Mouse (Mus musculus) neural tube, embryonic 12.5 days (tissue): ENCODE measurements around the gene Olfr117. TPM values are rescaled to one million over a fixed set of nuclear protein-coding genes. Genes with fewer than 3 reads are reported as not detected.
"Not testable (repeated sequence)": the region's sequence is repeated elsewhere in the genome, so short reads cannot be mapped to it uniquely, and the experiment has no call there.

ENCODE experiments used
- ATAC-seq: fragments of 200-750 bp; cut with Nextera tagmentation; 2 replicates; pipeline ENCODE4 v1.8.0; 2017; ENCODE audit warnings: low read depth, mild to moderate bottlenecking, moderate TSS enrichment, moderate library complexity; ENCODE audit not compliant: low FRiP score
- H3K27ac ChIP-seq: fragments of 300-500 bp; sonication (generic); 2 replicates; pipeline ENCODE4 v1.5.1; 2016
- H3K27me3 ChIP-seq: fragments of 300-500 bp; sonication (generic); replicated peaks from 2 replicates; pipeline ENCODE4 v1.6.1; 2016; ENCODE audit warnings: mild to moderate bottlenecking
- H3K36me3 ChIP-seq: fragments of 300-500 bp; sonication (generic); 2 replicates; pipeline ENCODE4 v1.6.1; 2016; ENCODE audit warnings: mild to moderate bottlenecking
- H3K4me1 ChIP-seq: fragments of 300-500 bp; sonication (generic); 2 replicates; pipeline ENCODE4 v1.6.1; 2016
- H3K4me2 ChIP-seq: fragments of 300-500 bp; sonication (generic); replicated peaks from 2 replicates; pipeline ENCODE4 v1.6.1; 2016; ENCODE audit warnings: mild to moderate bottlenecking
- H3K4me3 ChIP-seq: fragments of 300-500 bp; sonication (generic); 2 replicates; pipeline ENCODE4 v1.5.1; 2016
- H3K9ac ChIP-seq: fragments of 300-500 bp; sonication (generic); 2 replicates; pipeline ENCODE4 v1.6.1; 2016; ENCODE audit warnings: mild to moderate bottlenecking
- H3K9me3 ChIP-seq: fragments of 300-500 bp; sonication (generic); 2 replicates; pipeline ENCODE4 v1.6.1; 2016; ENCODE audit warnings: mild to moderate bottlenecking
- WGBS: fragments of 180-500 bp; shearing (Covaris S2); methylation state at CpG from one replicate; pipeline ENCODE4 v1.1.7; 2016; 5-methylcytosine and 5-hydroxymethylcytosine counted together
- polyA plus RNA-seq: library from polyadenylated mRNA; unstranded; fragments of >200 nt; fragmentation: Nextera tagmentation; extraction: Ambion mirVana; gene quantifications from 2 replicates; pipeline ENCODE4 v1.2.1, GENCODE M21; 2016

Olfr117 gene
- not detected in 2 replicates for polyA plus RNA-seq

DNA sequence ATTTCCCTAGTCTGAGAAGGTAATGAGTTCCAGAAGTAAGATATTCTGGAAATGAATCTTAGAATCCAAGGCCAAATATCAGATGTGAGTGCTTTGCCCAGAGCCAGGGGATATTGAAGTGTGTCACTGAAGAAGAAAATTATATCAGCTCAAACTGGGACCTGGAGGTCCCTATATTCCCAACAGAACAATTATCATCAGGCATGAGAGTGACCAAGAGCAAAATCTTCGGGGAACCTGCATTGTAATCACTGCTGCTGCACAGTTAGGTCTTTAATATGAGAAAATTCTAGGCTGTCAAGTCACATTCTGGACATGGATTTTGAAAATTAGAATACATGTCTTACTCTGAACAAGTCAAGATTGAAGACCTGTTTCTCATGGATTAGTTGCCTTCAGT lies at the start of gene Olfr117:
Gene Olfr117, minus strand, starts transcription at position 101 of the 400 bp plus-strand sequence.
- no peak within 1 kb of the TSS for H3K4me2 ChIP-seq
- no peaks in the 10 kb centered on the region for H3K36me3 ChIP-seq
- no peak for ATAC-seq
- H3K4me3 ChIP-seq, result no peak within 1 kb of the TSS
- no peaks in the 10 kb centered on the region for H3K4me1 ChIP-seq
- H3K9ac ChIP-seq, result no peak within 1 kb of the TSS
- no peak within 1 kb of the TSS for H3K27ac ChIP-seq
- no peaks in the 10 kb centered on the region for H3K27me3 ChIP-seq
- no peaks in the 10 kb centered on the region for H3K9me3 ChIP-seq
- 71% methylated on average over 1 of the region's 1 CpGs for WGBS

DNA sequence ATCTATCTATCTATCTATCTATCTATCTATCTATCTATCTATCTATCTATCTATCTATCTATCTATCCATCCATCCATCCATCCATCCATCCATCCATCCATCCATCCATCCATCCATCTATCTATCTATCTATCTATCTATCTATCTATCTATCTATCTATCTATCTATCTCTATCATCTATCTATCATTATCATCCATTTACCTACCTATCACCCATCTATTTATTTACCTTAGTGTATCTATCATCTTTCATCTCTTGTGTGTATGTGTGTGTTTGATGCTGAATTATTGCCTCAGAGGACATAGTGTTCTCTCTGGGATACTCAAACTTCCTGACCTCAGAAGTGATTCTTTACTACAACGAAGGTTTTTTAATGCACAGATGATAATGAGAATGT lies 32.7 kb upstream of the Olfr117 start, which contains the start of gene Olfr119:
Gene Olfr119, plus strand, starts transcription at position 301 of the 400 bp plus-strand sequence.
- H3K27ac ChIP-seq, ATAC-seq, H3K4me1 ChIP-seq, H3K4me2 ChIP-seq, H3K9me3 ChIP-seq, H3K4me3 ChIP-seq, H3K9ac ChIP-seq, H3K27me3 ChIP-seq, H3K36me3 ChIP-seq: not testable (repeated sequence)
- WGBS, result 59% methylated on average over 1 of the region's 1 CpGs

- Histone ChIP-seq H3K27ac (no peak within 1 kb of the TSS), H3K4me2 (no peak within 1 kb of the TSS), H3K9ac (no peak within 1 kb of the TSS), H3K36me3 (no peaks in the 10 kb centered on the region), H3K4me3 (no peak within 1 kb of the TSS), H3K4me1 (no peaks in the 10 kb centered on the region), H3K9me3 (no peaks in the 10 kb centered on the region), H3K27me3 (no peaks in the 10 kb centered on the region)
- ATAC-seq, result no peak
- 70% methylated on average over 2 of the region's 2 CpGs for WGBS
These were observed 3.1 kb upstream of the Olfr117 start, which contains the start of gene Olfr118 for GRCm38 (mm10) chr17:37666688-37667087. TSS of gene Olfr118 (plus strand) at chr17:37666988.

DNA sequence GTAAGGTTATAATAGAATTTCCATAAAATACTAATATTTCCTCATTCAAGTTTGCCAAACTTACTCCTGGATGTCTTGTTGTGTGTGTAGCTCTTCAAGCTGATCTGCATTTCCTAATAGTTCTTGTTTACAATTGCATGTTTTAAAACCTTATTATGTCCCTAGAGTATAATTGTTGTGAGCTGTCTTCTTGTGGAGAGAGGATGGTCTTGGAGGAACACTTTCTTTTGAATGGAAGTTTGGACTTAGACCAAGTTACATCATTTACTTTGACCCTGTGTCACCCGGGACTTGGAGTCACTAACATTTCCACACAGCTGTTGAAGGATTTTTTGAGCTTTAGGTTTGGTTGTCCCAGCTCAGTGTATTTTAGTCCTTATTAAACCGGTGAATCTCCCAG lies 36.6 kb downstream of the Olfr117 start, which contains the start of the genes Olfr115 and Olfr116:
Gene Olfr115, minus strand, starts transcription at position 101 of the 400 bp plus-strand sequence.
Gene Olfr116, minus strand, starts transcription at position 191 of the 400 bp plus-strand sequence.
- H3K9me3 ChIP-seq, result no peaks in the 10 kb centered on the region
- no peak within 1 kb of the TSS for H3K9ac ChIP-seq
- no peak for ATAC-seq
- no peaks in the 10 kb centered on the region for H3K27me3 ChIP-seq
- H3K4me1 ChIP-seq, result no peaks in the 10 kb centered on the region
- no peaks in the 10 kb centered on the region for H3K36me3 ChIP-seq
- no peak within 1 kb of the TSS for H3K27ac ChIP-seq
- H3K4me3 ChIP-seq, result no peak within 1 kb of the TSS
- WGBS, result 89% methylated on average over 2 of the region's 2 CpGs
- no peak within 1 kb of the TSS for H3K4me2 ChIP-seq

Other genes with a start within 250 kb of the Olfr117 start
- gene Olfr108, start 218.3 kb downstream of the Olfr117 start, polyA plus RNA-seq, result not detected in 2 replicates
- gene Olfr109, start 204.9 kb downstream of the Olfr117 start, polyA plus RNA-seq, result not detected in 2 replicates
- not detected in 2 replicates for gene H2-M2, start 180.2 kb downstream of the Olfr117 start, polyA plus RNA-seq
- gene Olfr110, start 171.3 kb downstream of the Olfr117 start, polyA plus RNA-seq, result not detected in 2 replicates
- not detected in 2 replicates for gene Olfr111, start 155.8 kb downstream of the Olfr117 start, polyA plus RNA-seq
- gene Olfr112, start 94.3 kb downstream of the Olfr117 start, polyA plus RNA-seq, result not detected in 2 replicates
- gene Olfr113, start 86.1 kb downstream of the Olfr117 start, polyA plus RNA-seq, result not detected in 2 replicates
- gene Olfr114, start 71.0 kb downstream of the Olfr117 start, polyA plus RNA-seq, result not detected in 2 replicates
- gene Olfr115, start 36.7 kb downstream of the Olfr117 start, polyA plus RNA-seq, result not detected in 2 replicates
- gene Olfr116, start 36.6 kb downstream of the Olfr117 start, polyA plus RNA-seq, result not detected in 2 replicates
- not detected in 2 replicates for gene Olfr118, start 3.2 kb upstream of the Olfr117 start, polyA plus RNA-seq
- gene Olfr119, start 32.8 kb upstream of the Olfr117 start, polyA plus RNA-seq, result not detected in 2 replicates
- gene Olfr120, start 58.0 kb upstream of the Olfr117 start, polyA plus RNA-seq, result not detected in 2 replicates
- gene Olfr121, start 85.1 kb upstream of the Olfr117 start, polyA plus RNA-seq, result not detected in 2 replicates
- gene Olfr122, start 104.8 kb upstream of the Olfr117 start, polyA plus RNA-seq, result not detected in 2 replicates
- not detected in 2 replicates for gene Olfr123, start 129.7 kb upstream of the Olfr117 start, polyA plus RNA-seq
- gene Olfr124, start 136.1 kb upstream of the Olfr117 start, polyA plus RNA-seq, result not detected in 2 replicates
- gene Olfr125, start 169.2 kb upstream of the Olfr117 start, polyA plus RNA-seq, result not detected in 2 replicates
- gene Olfr126, start 183.7 kb upstream of the Olfr117 start, polyA plus RNA-seq, result not detected in 2 replicates
- not detected in 2 replicates for gene Olfr127, start 236.7 kb upstream of the Olfr117 start, polyA plus RNA-seq